Mouse (Mus musculus): ENCODE data around the gene Gm20388. TPM values are rescaled to one million over a fixed set of nuclear protein-coding genes. Genes with fewer than 3 reads are reported as not detected.
A peak's percentile ranks its signal among the peaks of the same experiment; 100 is the strongest.
"Not testable (repeated sequence)": the region's sequence is repeated elsewhere in the genome, so short reads cannot be mapped to it uniquely, and the experiment has no call there.

Gm20388 gene
- polyA plus RNA-seq, 1 experiment from 2014 or later, result not detected

- no peaks in the 10 kb centered on the region for H3K27me3 ChIP-seq
- no peak overlapping the region for H3K4me3 ChIP-seq
- no peaks in the 10 kb centered on the region for H3K9me3 ChIP-seq (replicated peaks)
- H3K4me2 ChIP-seq, result no peak overlapping the region
- ATAC-seq (replicated peaks; ENCODE audit: insufficient number of reproducible peaks, insufficient read depth, low FRiP score, low read depth), result no peak
- WGBS, result 91% methylated on average over 12 of the region's 12 CpGs
- H3K4me1 ChIP-seq (replicated peaks), result no peaks in the 10 kb centered on the region
- H3K9ac ChIP-seq, result no peak overlapping the region
- peaks cover 83% of the 10 kb centered on the region for H3K36me3 ChIP-seq
- no peak overlapping the region for H3K27ac ChIP-seq
Observed at GRCm38 (mm10) chr8:123083610-123084009, 3173.0 kb downstream of the Gm20388 start.

GRCm38 (mm10) chr8:123087289-123087688, 3176.6 kb downstream of the Gm20388 start:
- no peak overlapping the region for H3K27ac ChIP-seq
- no peaks in the 10 kb centered on the region for H3K27me3 ChIP-seq
- H3K36me3 ChIP-seq, result peaks cover 87% of the 10 kb centered on the region
- H3K4me2 ChIP-seq, result no peak overlapping the region
- H3K4me3 ChIP-seq, result no peak overlapping the region
- WGBS, result 76% methylated on average over 9 of the region's 9 CpGs
- ATAC-seq (replicated peaks; ENCODE audit: insufficient number of reproducible peaks, insufficient read depth, low FRiP score, low read depth), result no peak
- H3K4me1 ChIP-seq (replicated peaks), result no peaks in the 10 kb centered on the region
- H3K9ac ChIP-seq, result no peak overlapping the region
- H3K9me3 ChIP-seq (replicated peaks), result no peaks in the 10 kb centered on the region

GRCm38 (mm10) chr8:123097216-123097615, 3186.6 kb downstream of the Gm20388 start:
- Histone ChIP-seq H3K27ac (no peak overlapping the region), H3K36me3 (peaks cover 36% of the 10 kb centered on the region), H3K4me1 (replicated peaks) (peaks cover 4% of the 10 kb centered on the region; the same call in 1 of the 2 replicates), H3K9me3 (replicated peaks) (no peaks in the 10 kb centered on the region), H3K4me3 (no peak overlapping the region), H3K9ac (no peak overlapping the region), H3K27me3 (no peaks in the 10 kb centered on the region), H3K4me2 (no peak overlapping the region)
- 87% methylated on average over 11 of the region's 11 CpGs for WGBS
- ATAC-seq (replicated peaks; ENCODE audit: insufficient number of reproducible peaks, insufficient read depth, low FRiP score, low read depth), result no peak

- Histone ChIP-seq H3K36me3 (peaks cover 34% of the 10 kb centered on the region), H3K4me1 (replicated peaks) (peaks cover 4% of the 10 kb centered on the region; the same call in 1 of the 2 replicates), H3K4me2 (no peak overlapping the region), H3K9ac (no peak overlapping the region), H3K4me3 (no peak overlapping the region), H3K27me3 (no peaks in the 10 kb centered on the region), H3K9me3 (replicated peaks) (no peaks in the 10 kb centered on the region), H3K27ac (no peak overlapping the region)
- ATAC-seq (replicated peaks; ENCODE audit: insufficient number of reproducible peaks, insufficient read depth, low FRiP score, low read depth), result no peak
- WGBS, result 80% methylated on average over 12 of the region's 12 CpGs
Observed at GRCm38 (mm10) chr8:123097786-123098584, 3187.3 kb downstream of the Gm20388 start.

- H3K27ac ChIP-seq, result no peak overlapping the region
- no peak overlapping the region for H3K4me2 ChIP-seq
- peaks cover 18% of the 10 kb centered on the region for H3K4me1 ChIP-seq (replicated peaks)
- no peak overlapping the region for H3K9ac ChIP-seq
- WGBS, result 53% methylated on average over 8 of the region's 8 CpGs
- no peaks in the 10 kb centered on the region for H3K27me3 ChIP-seq
- no peaks in the 10 kb centered on the region for H3K9me3 ChIP-seq (replicated peaks)
- H3K36me3 ChIP-seq, result peaks cover 34% of the 10 kb centered on the region
- H3K4me3 ChIP-seq, result no peak overlapping the region
- no peak for ATAC-seq (replicated peaks; ENCODE audit: insufficient number of reproducible peaks, insufficient read depth, low FRiP score, low read depth)
Observed at GRCm38 (mm10) chr8:123100288-123100687, 3189.6 kb downstream of the Gm20388 start.

- Histone ChIP-seq H3K9ac (no peak overlapping the region; the same call in 1 of the 2 replicates), H3K27ac (no peak overlapping the region), H3K27me3 (no peaks in the 10 kb centered on the region), H3K4me2 (peak overlapping the region; percentile 88; the same call in 1 of the 2 replicates), H3K4me1 (replicated peaks) (peaks cover 18% of the 10 kb centered on the region), H3K36me3 (peaks cover 34% of the 10 kb centered on the region), H3K4me3 (no peak overlapping the region), H3K9me3 (replicated peaks) (no peaks in the 10 kb centered on the region)
- 78% methylated on average over 4 of the region's 4 CpGs for WGBS
- no peak for ATAC-seq (replicated peaks; ENCODE audit: insufficient number of reproducible peaks, insufficient read depth, low FRiP score, low read depth)
Observed at GRCm38 (mm10) chr8:123101244-123101643, 3190.6 kb downstream of the Gm20388 start.

GRCm38 (mm10) chr8:123101735-123102685, 3191.4 kb downstream of the Gm20388 start, which contains the start of gene Rpl13:
TSS of gene Rpl13 (plus strand) at chr8:123102350.
- Histone ChIP-seq H3K27me3 (no peaks in the 10 kb centered on the region), H3K4me3 (peak within 1 kb of the TSS; percentile 65), H3K36me3 (peaks cover 33% of the 10 kb centered on the region), H3K4me1 (replicated peaks) (peaks cover 18% of the 10 kb centered on the region), H3K27ac (peak within 1 kb of the TSS; percentile 85), H3K9ac (peak within 1 kb of the TSS; percentile 91), H3K9me3 (replicated peaks) (no peaks in the 10 kb centered on the region), H3K4me2 (peak within 1 kb of the TSS; percentile 88)
- WGBS, result 1% methylated on average over 56 of the region's 56 CpGs
- ATAC-seq (replicated peaks; ENCODE audit: insufficient number of reproducible peaks, insufficient read depth, low FRiP score, low read depth), result peak; percentile 96

- peak overlapping the region; percentile 65 for H3K4me3 ChIP-seq
- H3K27me3 ChIP-seq; H3K9me3 ChIP-seq (replicated peaks): not testable (repeated sequence)
- H3K4me1 ChIP-seq (replicated peaks), result peaks cover 18% of the 10 kb centered on the region
- WGBS, result 1% methylated on average over 26 of the region's 26 CpGs
- ATAC-seq (replicated peaks; ENCODE audit: insufficient number of reproducible peaks, insufficient read depth, low FRiP score, low read depth), result peak; percentile 11; the same call in 1 of the 2 replicates
- peak overlapping the region; percentile 88 for H3K4me2 ChIP-seq
- H3K27ac ChIP-seq, result peak overlapping the region; percentile 85
- H3K9ac ChIP-seq, result peak overlapping the region; percentile 91
- H3K36me3 ChIP-seq, result peaks cover 25% of the 10 kb centered on the region
Observed at GRCm38 (mm10) chr8:123102855-123103254, 3192.2 kb downstream of the Gm20388 start.

GRCm38 (mm10) chr8:123103285-123103684, 3192.6 kb downstream of the Gm20388 start:
- no peak for ATAC-seq (replicated peaks; ENCODE audit: insufficient number of reproducible peaks, insufficient read depth, low FRiP score, low read depth)
- Histone ChIP-seq H3K4me3 (peak overlapping the region; percentile 65), H3K27ac (peak overlapping the region; percentile 85), H3K36me3 (peaks cover 25% of the 10 kb centered on the region), H3K9me3 (replicated peaks) (no peaks in the 10 kb centered on the region), H3K27me3 (no peaks in the 10 kb centered on the region), H3K4me2 (peak overlapping the region; percentile 88), H3K9ac (peak overlapping the region; percentile 91), H3K4me1 (replicated peaks) (peaks cover 18% of the 10 kb centered on the region)
- WGBS, result 11% methylated on average over 15 of the region's 15 CpGs

GRCm38 (mm10) chr8:123104046-123104767, 3193.6 kb downstream of the Gm20388 start:
- Histone ChIP-seq H3K4me1 (replicated peaks) (peaks cover 18% of the 10 kb centered on the region), H3K27me3 (0 out of 2 replicates have a peak, but pooled peaks cover 4% of the 10 kb centered on the region), H3K9me3 (replicated peaks) (no peaks in the 10 kb centered on the region), H3K4me3 (peak overlapping the region; percentile 65), H3K9ac (peak overlapping the region; percentile 91), H3K4me2 (peak overlapping the region; percentile 88), H3K27ac (0 out of 2 replicates have a peak overlapping the region, but pooled peaks have one; percentile 85), H3K36me3 (peaks cover 25% of the 10 kb centered on the region)
- no peak for ATAC-seq (replicated peaks; ENCODE audit: insufficient number of reproducible peaks, insufficient read depth, low FRiP score, low read depth)
- WGBS, result 77% methylated on average over 6 of the region's 6 CpGs
